Mouse (Mus musculus) CH12.LX (cell line): ENCODE data around the gene Dennd1a. TPM values are rescaled to one million over a fixed set of nuclear protein-coding genes. Genes with fewer than 3 reads are reported as not detected.
A peak's percentile ranks its signal among the peaks of the same experiment; 100 is the strongest.

ENCODE experiments used
- DNase-seq: peaks from one replicate; pipeline ENCODE4 v3.0.0-alpha.2; 2013; ENCODE audit errors: extremely low read depth
- H3K27ac ChIP-seq: 2 replicates; pipeline ENCODE4 v1.5.1; 2012; ENCODE audit warnings: low read depth, mild to moderate bottlenecking, control low read depth, moderate library complexity; ENCODE audit not compliant: insufficient read depth
- H3K27me3 ChIP-seq: replicated peaks from 2 replicates; pipeline ENCODE3; 2012; ENCODE audit warnings: inconsistent platforms
- H3K36me3 ChIP-seq, 2 experiments: replicated peaks in 1 of 2; 2 replicates each; pipeline versions ENCODE3 to v1.6.1; 2012; ENCODE audit warnings: inconsistent platforms in 1 of 2, low read length in 1 of 2, mild to moderate bottlenecking in 1 of 2, mixed read lengths in 1 of 2, moderate library complexity in 1 of 2; ENCODE audit not compliant: control insufficient read depth in 1 of 2, insufficient read depth in 1 of 2
- H3K4me1 ChIP-seq, 2 experiments: 2 replicates each; pipeline ENCODE4 v1.6.1; 2012; ENCODE audit warnings: inconsistent platforms in 1 of 2, moderate library complexity in 1 of 2; ENCODE audit not compliant: insufficient read depth in 2 of 2, control insufficient read depth in 1 of 2
- H3K4me2 ChIP-seq: 2 replicates; pipeline ENCODE4 v1.6.1; 2012; ENCODE audit warnings: low read depth, mild to moderate bottlenecking, control low read depth; ENCODE audit not compliant: poor library complexity, insufficient read depth, severe bottlenecking
- H3K4me3 ChIP-seq, 3 experiments: fragments of 150-350 bp in 1 of 3; sonication (generic) in 1 of 3; replicated peaks in 1 of 3; 2 replicates each; pipeline versions ENCODE3 to v1.5.1; 2011 to 2012; ENCODE audit warnings: low read depth in 2 of 3, low read length in 2 of 3, mild to moderate bottlenecking in 2 of 3, moderate library complexity in 2 of 3, control low read depth in 1 of 3, improper control_type of control experiment in 1 of 3, inconsistent platforms in 1 of 3, mixed read lengths in 1 of 3; ENCODE audit not compliant: poor library complexity in 1 of 3
- H3K79me2 ChIP-seq: replicated peaks from 2 replicates; pipeline ENCODE4 v1.6.1; 2012; ENCODE audit warnings: mild to moderate bottlenecking, moderate library complexity; ENCODE audit not compliant: control insufficient read depth, poor library complexity, insufficient read depth, severe bottlenecking; ENCODE audit errors: extremely low read depth
- H3K9ac ChIP-seq: 2 replicates; pipeline ENCODE4 v1.6.1; 2012; ENCODE audit warnings: low read depth, mild to moderate bottlenecking, control low read depth, moderate library complexity; ENCODE audit not compliant: insufficient read depth
- H3K9me3 ChIP-seq: replicated peaks from 2 replicates; pipeline ENCODE3; 2012; ENCODE audit warnings: low read length, inconsistent platforms, mixed read lengths
- BHLHE40 ChIP-seq: IDR thresholded peaks from 2 replicates; pipeline ENCODE4 v1.6.1; 2011; ENCODE audit warnings: mild to moderate bottlenecking, low read depth, low read length, improper control_type of control experiment
- CHD2 ChIP-seq: IDR thresholded peaks from 2 replicates; pipeline ENCODE4 v1.6.1; 2011; ENCODE audit warnings: low read length, improper control_type of control experiment
- CTCF ChIP-seq, 2 experiments: IDR thresholded peaks in 1 of 2; conservative IDR thresholded peaks in 1 of 2; 2 replicates each; pipeline ENCODE4 v1.5.1; 2011 to 2012; ENCODE audit warnings: low read depth in 2 of 2, low read length in 2 of 2, improper control_type of control experiment in 1 of 2, inconsistent platforms in 1 of 2, mild to moderate bottlenecking in 1 of 2, moderate library complexity in 1 of 2
- ETS1 ChIP-seq: conservative IDR thresholded peaks from 2 replicates; pipeline ENCODE4 v1.6.1; 2012; ENCODE audit warnings: low read depth, mild to moderate bottlenecking, inconsistent platforms, low read length, improper control_type of control experiment, moderate library complexity
- GABPA ChIP-seq: IDR thresholded peaks from 2 replicates; pipeline ENCODE4 v1.6.1; 2012; ENCODE audit warnings: low read depth, low read length, improper control_type of control experiment, inconsistent platforms; ENCODE audit not compliant: insufficient replicate concordance
- JUN ChIP-seq: IDR thresholded peaks from 2 replicates; pipeline ENCODE4 v1.6.1; 2011; ENCODE audit warnings: low read depth, mild to moderate bottlenecking, low read length, improper control_type of control experiment, moderate library complexity; ENCODE audit not compliant: insufficient read depth
- JUND ChIP-seq: conservative IDR thresholded peaks from 2 replicates; pipeline ENCODE4 v1.6.1; 2011; ENCODE audit warnings: low read depth, low read length, improper control_type of control experiment
- KAT2A ChIP-seq: IDR thresholded peaks from 2 replicates; pipeline ENCODE4 v1.6.1; 2012; ENCODE audit warnings: low read length, improper control_type of control experiment, inconsistent platforms; ENCODE audit not compliant: insufficient replicate concordance
- MAFK ChIP-seq: IDR thresholded peaks from 2 replicates; pipeline ENCODE4 v1.6.1; 2011; ENCODE audit warnings: low read length, improper control_type of control experiment; ENCODE audit not compliant: insufficient replicate concordance
- MXI1 ChIP-seq: IDR thresholded peaks from 2 replicates; pipeline ENCODE4 v1.6.1; 2011; ENCODE audit warnings: mild to moderate bottlenecking, low read depth, low read length, improper control_type of control experiment
- NELFE ChIP-seq: IDR thresholded peaks from 2 replicates; pipeline ENCODE4 v1.6.1; 2011; ENCODE audit warnings: low read depth, low read length, improper control_type of control experiment
- POLR2AphosphoS2 ChIP-seq: IDR thresholded peaks from 2 replicates; pipeline ENCODE4 v1.6.1; 2011; ENCODE audit warnings: low read depth, low read length, improper control_type of control experiment
- RCOR1 ChIP-seq: conservative IDR thresholded peaks from 2 replicates; pipeline ENCODE4 v1.6.1; 2012; ENCODE audit warnings: low read depth, mild to moderate bottlenecking, inconsistent platforms, low read length, improper control_type of control experiment
- SMC3 ChIP-seq: IDR thresholded peaks from 2 replicates; pipeline ENCODE4 v1.6.1; 2011; ENCODE audit warnings: low read depth, low read length, improper control_type of control experiment
- UBTF ChIP-seq: IDR thresholded peaks from 2 replicates; pipeline ENCODE4 v1.6.1; 2012; ENCODE audit warnings: low read depth, mild to moderate bottlenecking, inconsistent platforms, low read length, improper control_type of control experiment, moderate library complexity
- USF1 ChIP-seq: IDR thresholded peaks from 2 replicates; pipeline ENCODE4 v1.6.1; 2014; ENCODE audit warnings: low read depth, mild to moderate bottlenecking, inconsistent platforms, low read length, improper control_type of control experiment
- ZC3H11A ChIP-seq: IDR thresholded peaks from 2 replicates; pipeline ENCODE4 v1.6.1; 2012; ENCODE audit warnings: low read depth, mild to moderate bottlenecking, inconsistent platforms, low read length, improper control_type of control experiment
- dilution Hi-C: fragments of 300-500 bp; cut with MboI; formaldehyde crosslinking; loops from 2 replicates; pipeline ENCODE4 v1.14.3; 2020; ENCODE audit warnings: low sequenced_read_pairs; ENCODE audit not compliant: extremely low pct_unique_long_range_greater_than_20kb, extremely low pct_ligation_motif_present
- in situ Hi-C: fragments of 300-500 bp; cut with MboI; formaldehyde crosslinking; loops from 3 replicates; pipeline ENCODE4 v1.14.3; 2019; ENCODE audit warnings: low sequenced_read_pairs, low pct_ligation_motif_present, low pct_unique_long_range_greater_than_20kb, mixed read lengths
- polyA plus RNA-seq: library from polyadenylated mRNA; unstranded; fragments of >175 nt; gene quantifications from 2 replicates; pipeline ENCODE4 v1.2.1, GENCODE M21; 2012; ENCODE audit warnings: low read depth; ENCODE audit not compliant: insufficient read length
- total RNA-seq, 2 experiments: library from RNA; depleted of rRNA; stranded (reverse); fragments of 300-350 nt in 1 of 2; fragments of >200 nt in 1 of 2; gene quantifications; 2 replicates each; pipeline ENCODE4 v1.2.3; 2012 to 2014

The Dennd1a gene
- total and polyA plus RNA-seq, 3 experiments = 2.7 to 7.3 (median 4.3) TPM

DNA sequence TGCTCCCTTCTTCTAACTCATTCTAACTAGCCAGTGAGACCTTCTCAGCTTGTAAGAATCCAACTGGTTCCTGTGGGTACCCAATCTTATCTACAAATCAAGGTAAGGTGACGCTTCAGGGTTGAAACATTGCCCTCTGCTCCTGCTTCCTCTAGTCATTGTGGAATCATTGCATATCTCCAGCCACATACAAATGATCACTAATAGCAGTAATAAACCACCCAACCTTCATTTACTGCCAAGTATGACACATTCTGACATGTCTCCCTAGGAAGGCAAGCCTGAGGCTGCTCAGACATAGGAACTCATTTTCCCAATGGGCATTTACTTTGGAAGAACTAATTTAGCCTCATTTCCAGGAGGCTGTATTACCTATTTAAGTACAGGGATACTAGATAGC lies 18.0 kb upstream of the Dennd1a start:
- H3K36me3 ChIP-seq = no peaks in the 10 kb centered on the region
- no peaks in the 10 kb centered on the region for H3K4me1 ChIP-seq
- TF ChIP-seq GABPA (no peak), JUND (no peak), JUN (no peak), NELFE (no peak), RCOR1 (no peak), MXI1 (no peak), MAFK (no peak), KAT2A (no peak), CHD2 (no peak), ZC3H11A (no peak), ETS1 (no peak), UBTF (no peak), BHLHE40 (no peak), CTCF (conservative IDR thresholded peaks at IDR 0.05 in 1 of 2, IDR thresholded peaks at IDR 0.05 in 1 of 2; ENCODE audit: low read depth in 2 of 2, low read length in 2 of 2) (no peak), SMC3 (no peak), USF1 (no peak)
- H3K4me2 ChIP-seq = no peak overlapping the region
- dilution Hi-C loops (no loop called here), in situ Hi-C loops (no loop called here)
- H3K9ac ChIP-seq = no peak overlapping the region
- no peaks in the 10 kb centered on the region for H3K27me3 ChIP-seq
- H3K4me3 ChIP-seq = no peak overlapping the region
- H3K27ac ChIP-seq = no peak overlapping the region
- no peaks in the 10 kb centered on the region for H3K9me3 ChIP-seq
- no peaks in the 10 kb centered on the region for H3K79me2 ChIP-seq
- DNase-seq = no peak

- H3K4me1 ChIP-seq = no peaks in the 10 kb centered on the region
- H3K79me2 ChIP-seq = no peaks in the 10 kb centered on the region
- in situ Hi-C loops (no loop called here), dilution Hi-C loops (no loop called here)
- no peak overlapping the region for H3K27ac ChIP-seq
- DNase-seq = no peak
- H3K36me3 ChIP-seq = no peaks in the 10 kb centered on the region
- H3K9ac ChIP-seq = no peak overlapping the region
- TF ChIP-seq MAFK (0 out of 2 replicates have a peak, but pooled peaks have one; percentile 40), POLR2AphosphoS2 (no peak)
- no peak overlapping the region for H3K4me3 ChIP-seq
- no peak overlapping the region for H3K4me2 ChIP-seq
- no peaks in the 10 kb centered on the region for H3K27me3 ChIP-seq
- no peaks in the 10 kb centered on the region for H3K9me3 ChIP-seq
Observed at GRCm38 (mm10) chr2:38300941-38301340, 13.8 kb upstream of the Dennd1a start.
